Mouse (Mus musculus): ENCODE results near the gene Vcl. TPM values are rescaled to one million over a fixed set of nuclear protein-coding genes. Genes with fewer than 3 reads are reported as not detected.

Gene Vcl
- polyA plus RNA-seq, 1 experiment from 2014 or later, result 39.9 TPM

- no peak for ATAC-seq (replicated peaks; ENCODE audit: low FRiP score, low read depth)
- TF ChIP-seq CTCF (IDR thresholded peaks at IDR 0.05; ENCODE audit: low read depth), result no peak
Measured at GRCm38 (mm10) chr14:20916625-20917612, 12.3 kb upstream of the Vcl start.

DNA sequence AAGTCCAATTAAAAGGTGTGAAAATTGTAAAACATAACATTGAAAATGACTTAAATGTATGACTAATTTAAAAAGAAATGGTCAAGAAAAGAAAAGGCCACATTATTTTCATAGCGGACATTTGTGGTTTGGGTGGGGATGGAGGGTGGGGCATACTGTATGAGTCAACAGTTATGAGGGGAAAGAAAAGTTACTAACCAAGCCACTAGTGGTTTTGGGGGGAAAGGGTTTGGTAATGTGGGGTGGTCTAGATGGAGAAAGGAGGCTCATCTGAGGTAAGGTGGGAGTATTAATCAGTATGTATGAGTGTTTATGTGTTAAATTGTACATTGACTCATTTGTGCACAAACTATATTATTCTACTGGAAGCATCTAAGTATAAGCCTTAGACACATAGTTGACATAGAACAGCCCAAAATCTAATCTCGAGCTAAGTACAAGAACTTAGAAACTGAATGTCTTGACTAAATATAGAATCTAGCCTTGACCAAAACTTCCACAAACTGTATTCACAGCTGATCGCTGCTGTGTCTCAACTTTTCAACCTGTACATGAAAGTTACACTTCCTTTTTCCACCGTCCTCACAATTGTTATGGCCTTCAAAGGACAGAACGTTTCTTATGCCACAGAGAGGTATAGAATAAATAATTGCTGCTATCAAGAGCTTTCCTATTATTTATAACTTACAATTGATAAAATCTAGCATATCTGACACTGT lies 5.0 kb upstream of the Vcl start:
- 80% methylated on average over 5 of the region's 5 CpGs for WGBS
- TF ChIP-seq CTCF (IDR thresholded peaks at IDR 0.05; ENCODE audit: low read depth), result no peak
- no peak overlapping the region for H3K27ac ChIP-seq
- H3K36me3 ChIP-seq (ENCODE audit: insufficient read depth, low read length), result no peaks in the 10 kb centered on the region
- H3K4me1 ChIP-seq (replicated peaks; ENCODE audit: insufficient read depth, low read length), result no peaks in the 10 kb centered on the region
- no peak overlapping the region for H3K4me2 ChIP-seq (ENCODE audit: low read length)
- no peaks in the 10 kb centered on the region for H3K9me3 ChIP-seq (replicated peaks; ENCODE audit: low read length)
- ATAC-seq (replicated peaks; ENCODE audit: low FRiP score, low read depth) (no peak), DNase-seq (ENCODE audit: low spot score) (no peak)
- no peak overlapping the region for H3K9ac ChIP-seq (ENCODE audit: low read depth, low read length)
- no peaks in the 10 kb centered on the region for H3K27me3 ChIP-seq (ENCODE audit: insufficient read depth, low read length)
- H3K4me3 ChIP-seq (replicated peaks; ENCODE audit: low read depth, low read length), result no peak overlapping the region

More at GRCm38 (mm10) chr14:20916625-20917612, 12.3 kb upstream of the Vcl start:
- H3K27ac ChIP-seq, result no peak overlapping the region
- no peak for DNase-seq (ENCODE audit: low spot score)
- H3K4me3 ChIP-seq (replicated peaks; ENCODE audit: low read depth, low read length), result no peak overlapping the region
- WGBS, result 92% methylated on average over 7 of the region's 7 CpGs
- H3K9me3 ChIP-seq (replicated peaks; ENCODE audit: low read length), result no peaks in the 10 kb centered on the region
- H3K36me3 ChIP-seq (ENCODE audit: insufficient read depth, low read length), result no peaks in the 10 kb centered on the region
- no peaks in the 10 kb centered on the region for H3K27me3 ChIP-seq (ENCODE audit: insufficient read depth, low read length)
- no peak overlapping the region for H3K4me2 ChIP-seq (ENCODE audit: low read length)
- H3K9ac ChIP-seq (ENCODE audit: low read depth, low read length), result no peak overlapping the region
- no peaks in the 10 kb centered on the region for H3K4me1 ChIP-seq (replicated peaks; ENCODE audit: insufficient read depth, low read length)

- Histone ChIP-seq H3K27me3 (ENCODE audit: insufficient read depth, low read length) (no peaks in the 10 kb centered on the region), H3K9me3 (replicated peaks; ENCODE audit: low read length) (no peaks in the 10 kb centered on the region), H3K4me2 (ENCODE audit: low read length) (no peak overlapping the region), H3K27ac (no peak overlapping the region), H3K4me3 (replicated peaks; ENCODE audit: low read depth, low read length) (no peak overlapping the region), H3K9ac (ENCODE audit: low read depth, low read length) (no peak overlapping the region), H3K36me3 (ENCODE audit: insufficient read depth, low read length) (no peaks in the 10 kb centered on the region), H3K4me1 (replicated peaks; ENCODE audit: insufficient read depth, low read length) (peaks cover 19% of the 10 kb centered on the region)
- no peak for TF ChIP-seq CTCF (IDR thresholded peaks at IDR 0.05; ENCODE audit: low read depth)
- WGBS, result 89% methylated on average over 4 of the region's 4 CpGs
- no peak for ATAC-seq (replicated peaks; ENCODE audit: low FRiP score, low read depth)
- DNase-seq (ENCODE audit: low spot score), result no peak
Measured at GRCm38 (mm10) chr14:20927470-20928307, 1.5 kb upstream of the Vcl start.

- Histone ChIP-seq H3K4me2 (ENCODE audit: low read length) (peak overlapping the region; percentile 89), H3K9me3 (replicated peaks; ENCODE audit: low read length) (no peaks in the 10 kb centered on the region), H3K4me3 (replicated peaks; ENCODE audit: low read depth, low read length) (peak overlapping the region; percentile 91; the same call in 1 of the 2 replicates), H3K36me3 (ENCODE audit: insufficient read depth, low read length) (no peaks in the 10 kb centered on the region), H3K27me3 (ENCODE audit: insufficient read depth, low read length) (no peaks in the 10 kb centered on the region), H3K4me1 (replicated peaks; ENCODE audit: insufficient read depth, low read length) (peaks cover 19% of the 10 kb centered on the region), H3K27ac (0 out of 2 replicates have a peak overlapping the region, but pooled peaks have one; percentile 38), H3K9ac (ENCODE audit: low read depth, low read length) (peak overlapping the region; percentile 39; the same call in 1 of the 2 replicates)
- no peak for ATAC-seq (replicated peaks; ENCODE audit: low FRiP score, low read depth)
- no peak for TF ChIP-seq CTCF (IDR thresholded peaks at IDR 0.05; ENCODE audit: low read depth)
- WGBS, result 21% methylated on average over 4 of the region's 4 CpGs
- DNase-seq (ENCODE audit: low spot score), result no peak
Measured at GRCm38 (mm10) chr14:20928308-20928685, 901 bp upstream of the Vcl start.

DNA sequence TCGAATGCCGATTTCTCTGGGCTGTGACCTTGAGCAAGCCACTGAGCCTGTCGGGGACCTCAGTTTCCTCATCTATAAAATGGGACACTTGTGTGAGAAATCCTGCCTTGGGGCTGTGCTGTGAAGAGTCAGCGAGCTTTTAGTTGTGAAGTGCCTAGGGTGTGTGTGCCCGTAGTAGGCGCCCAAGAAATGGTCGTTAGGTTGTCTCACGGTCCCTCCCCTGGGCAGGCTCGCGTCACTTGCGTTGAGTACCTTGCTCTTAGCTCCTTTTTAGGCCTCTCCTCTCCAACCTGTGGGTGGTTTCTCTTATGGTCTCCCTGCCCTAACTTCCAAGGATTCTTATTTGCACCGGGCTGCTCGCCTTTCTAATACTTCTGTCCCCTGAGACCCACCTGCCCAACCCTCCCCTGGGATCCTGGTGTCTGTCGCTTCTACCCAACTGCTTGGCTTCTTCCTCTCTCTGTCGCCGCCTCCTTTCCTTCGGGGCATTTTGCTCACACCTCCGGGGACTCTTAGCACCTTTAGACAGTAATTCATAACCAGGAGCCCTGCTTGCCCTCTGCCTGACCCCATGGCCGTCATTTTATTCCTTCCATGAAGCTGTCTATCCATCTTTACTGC lies 726 bp downstream of the Vcl start:
- Histone ChIP-seq H3K9me3 (replicated peaks; ENCODE audit: low read length) (no peaks in the 10 kb centered on the region), H3K27ac (peak overlapping the region; percentile 80), H3K27me3 (ENCODE audit: insufficient read depth, low read length) (no peaks in the 10 kb centered on the region), H3K9ac (ENCODE audit: low read depth, low read length) (peak overlapping the region; percentile 80), H3K4me2 (ENCODE audit: low read length) (peak overlapping the region; percentile 89), H3K36me3 (ENCODE audit: insufficient read depth, low read length) (no peaks in the 10 kb centered on the region), H3K4me1 (replicated peaks; ENCODE audit: insufficient read depth, low read length) (peaks cover 19% of the 10 kb centered on the region), H3K4me3 (replicated peaks; ENCODE audit: low read depth, low read length) (peak overlapping the region; percentile 91)
- under 1% methylated on average over 19 of the region's 19 CpGs for WGBS
- DNase-seq (ENCODE audit: low spot score) (peak; percentile 40), ATAC-seq (replicated peaks; ENCODE audit: low FRiP score, low read depth) (no peak)
- no peak for TF ChIP-seq CTCF (IDR thresholded peaks at IDR 0.05; ENCODE audit: low read depth)

Measured in kidney, postnatal 0 days (tissue).